Mouse (Mus musculus) kidney, postnatal 0 days (tissue): ENCODE results near the gene Hes2. TPM values are rescaled to one million over a fixed set of nuclear protein-coding genes. Genes with fewer than 3 reads are reported as not detected.
A peak's percentile ranks its signal among the peaks of the same experiment; 100 is the strongest.

Experiments
- ATAC-seq: fragments of 200-750 bp; cut with Nextera tagmentation; replicated peaks from 2 replicates; pipeline ENCODE4 v1.8.0; 2017; ENCODE audit warnings: low read depth, moderate number of reproducible peaks, moderate TSS enrichment, moderate library complexity; ENCODE audit not compliant: low FRiP score
- DNase-seq: peaks from one replicate; pipeline ENCODE4 v3.0.0-alpha.2; 2016; ENCODE audit warnings: low spot score
- H3K27ac ChIP-seq: fragments of 300-500 bp; sonication (generic); 2 replicates; pipeline ENCODE4 v1.5.1; 2014; ENCODE audit warnings: mild to moderate bottlenecking
- H3K27me3 ChIP-seq: fragments of 300-500 bp; sonication (generic); 2 replicates; pipeline ENCODE4 v1.6.1; 2014; ENCODE audit warnings: low read length, mixed read lengths; ENCODE audit not compliant: insufficient read depth
- H3K36me3 ChIP-seq: fragments of 300-500 bp; sonication (generic); 2 replicates; pipeline ENCODE4 v1.6.1; 2014; ENCODE audit warnings: low read length, mixed read lengths; ENCODE audit not compliant: insufficient read depth
- H3K4me1 ChIP-seq: fragments of 300-500 bp; sonication (generic); replicated peaks from 2 replicates; pipeline ENCODE4 v1.6.1; 2014; ENCODE audit warnings: antibody characterized with exemption, low read length, mixed read lengths; ENCODE audit not compliant: insufficient read depth
- H3K4me2 ChIP-seq: fragments of 300-500 bp; sonication (generic); 2 replicates; pipeline ENCODE4 v1.6.1; 2014; ENCODE audit warnings: mild to moderate bottlenecking, low read length, moderate library complexity, mixed read lengths
- H3K4me3 ChIP-seq: fragments of 300-500 bp; sonication (generic); replicated peaks from 2 replicates; pipeline ENCODE4 v1.5.1; 2014; ENCODE audit warnings: low read depth, low read length
- H3K9ac ChIP-seq: fragments of 300-500 bp; sonication (generic); 2 replicates; pipeline ENCODE4 v1.6.1; 2014; ENCODE audit warnings: low read depth, low read length
- H3K9me3 ChIP-seq: fragments of 300-500 bp; sonication (generic); replicated peaks from 2 replicates; pipeline ENCODE4 v1.6.1; 2016; ENCODE audit warnings: low read length, inconsistent platforms, mixed read lengths
- CTCF ChIP-seq: IDR thresholded peaks from 2 replicates; pipeline ENCODE4 v1.5.1; 2016; ENCODE audit warnings: antibody characterized with exemption, low read depth, mild to moderate bottlenecking, moderate library complexity
- WGBS: fragments of 180-500 bp; shearing (Covaris S2); extraction: QIAGEN DNeasy Blood & Tissue Kit; methylation state at CpG from one replicate; pipeline ENCODE4 v1.1.7; 2014; 5-methylcytosine and 5-hydroxymethylcytosine counted together
- polyA plus RNA-seq: library from polyadenylated mRNA; unstranded; fragments of >200 nt; fragmentation: Nextera tagmentation; extraction: Ambion mirVana; gene quantifications from 2 replicates; pipeline ENCODE4 v1.2.1, GENCODE M21; 2015

Gene Hes2
- polyA plus RNA-seq, 1 experiment from 2014 or later: 0.41 TPM

- H3K9ac ChIP-seq: no peak overlapping the region
- no peak overlapping the region for H3K27ac ChIP-seq
- 25% methylated on average over 6 of the region's 6 CpGs for WGBS
- H3K4me3 ChIP-seq: no peak overlapping the region
- DNase-seq (peak; percentile 52), ATAC-seq (no peak)
- H3K4me2 ChIP-seq: no peak overlapping the region
- H3K4me1 ChIP-seq: peaks cover 13% of the 10 kb centered on the region; the same call in 1 of the 2 replicates
- TF ChIP-seq CTCF: peak; percentile 74
- 0 out of 2 replicates have a peak, but pooled peaks cover 6% of the 10 kb centered on the region for H3K27me3 ChIP-seq
- no peaks in the 10 kb centered on the region for H3K36me3 ChIP-seq
- no peaks in the 10 kb centered on the region for H3K9me3 ChIP-seq
These were observed 22.4 kb upstream of the Hes2 start for GRCm38 (mm10) chr4:152136112-152136875.

DNA sequence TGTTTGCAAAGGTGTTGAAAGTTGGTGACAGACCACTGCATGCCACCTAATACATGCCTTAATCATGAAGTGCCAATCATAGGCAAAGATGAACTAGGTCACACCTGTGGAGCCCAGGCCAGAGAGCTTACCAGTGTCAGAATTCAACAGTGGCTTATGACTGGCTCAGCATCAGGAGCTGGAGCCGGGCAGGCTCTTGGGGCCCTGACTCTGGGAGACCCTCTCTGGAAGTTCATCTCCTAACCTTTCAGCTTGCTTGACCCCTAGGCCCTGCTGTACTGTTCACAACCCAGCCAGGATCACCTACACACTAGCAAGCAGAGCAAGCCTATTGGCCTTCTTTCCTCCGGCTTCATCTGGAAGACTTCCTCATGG lies 21.8 kb upstream of the Hes2 start:
- Histone ChIP-seq H3K9ac (no peak overlapping the region), H3K4me2 (no peak overlapping the region), H3K27me3 (0 out of 2 replicates have a peak, but pooled peaks cover 6% of the 10 kb centered on the region), H3K4me1 (peaks cover 13% of the 10 kb centered on the region; the same call in 1 of the 2 replicates), H3K4me3 (no peak overlapping the region), H3K9me3 (no peaks in the 10 kb centered on the region), H3K36me3 (no peaks in the 10 kb centered on the region), H3K27ac (no peak overlapping the region)
- no peak for DNase-seq
- TF ChIP-seq CTCF: no peak
- ATAC-seq: no peak
- 98% methylated on average over 2 of the region's 2 CpGs for WGBS

- Histone ChIP-seq H3K4me3 (peak overlapping the region; percentile 44), H3K4me1 (peaks cover 8% of the 10 kb centered on the region; the same call in 1 of the 2 replicates), H3K27ac (no peak overlapping the region), H3K36me3 (no peaks in the 10 kb centered on the region), H3K4me2 (peak overlapping the region; percentile 78), H3K9ac (no peak overlapping the region), H3K27me3 (no peaks in the 10 kb centered on the region), H3K9me3 (no peaks in the 10 kb centered on the region)
- peak; percentile 93 for DNase-seq
- peak; percentile 88 for ATAC-seq
- 3% methylated on average over 51 of the region's 51 CpGs for WGBS
- TF ChIP-seq CTCF: peak; percentile 91
These were observed 20.0 kb upstream of the Hes2 start for GRCm38 (mm10) chr4:152138497-152139260.

DNA sequence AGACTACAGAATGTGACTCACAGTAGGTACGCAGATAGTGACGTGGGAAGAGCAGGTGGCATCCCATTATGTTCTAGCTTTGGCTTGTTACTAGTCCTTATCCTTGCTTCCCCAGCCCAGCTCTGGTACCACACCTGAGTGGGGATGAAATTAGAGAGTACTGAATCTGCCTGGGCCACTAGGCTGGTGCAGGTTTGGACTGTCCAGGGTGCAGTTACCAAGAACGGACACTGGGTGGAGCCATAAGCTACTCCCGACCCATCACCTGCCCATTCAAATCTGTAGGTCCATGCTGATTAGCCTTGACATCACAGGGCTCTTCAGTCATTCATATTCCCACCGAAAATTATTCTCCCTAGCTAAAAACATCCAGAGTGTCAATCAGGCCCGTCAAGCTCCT lies 18.2 kb upstream of the Hes2 start:
- TF ChIP-seq CTCF: peak; percentile 83
- 31% methylated on average over 6 of the region's 6 CpGs for WGBS
- no peak overlapping the region for H3K4me3 ChIP-seq
- no peak overlapping the region for H3K9ac ChIP-seq
- no peak overlapping the region for H3K27ac ChIP-seq
- peak; percentile 77 for DNase-seq
- H3K36me3 ChIP-seq: no peaks in the 10 kb centered on the region
- H3K27me3 ChIP-seq: no peaks in the 10 kb centered on the region
- peaks cover 8% of the 10 kb centered on the region; the same call in 1 of the 2 replicates for H3K4me1 ChIP-seq
- no peaks in the 10 kb centered on the region for H3K9me3 ChIP-seq
- no peak; the same call in 1 of the 2 replicates for ATAC-seq
- H3K4me2 ChIP-seq: no peak overlapping the region

DNA sequence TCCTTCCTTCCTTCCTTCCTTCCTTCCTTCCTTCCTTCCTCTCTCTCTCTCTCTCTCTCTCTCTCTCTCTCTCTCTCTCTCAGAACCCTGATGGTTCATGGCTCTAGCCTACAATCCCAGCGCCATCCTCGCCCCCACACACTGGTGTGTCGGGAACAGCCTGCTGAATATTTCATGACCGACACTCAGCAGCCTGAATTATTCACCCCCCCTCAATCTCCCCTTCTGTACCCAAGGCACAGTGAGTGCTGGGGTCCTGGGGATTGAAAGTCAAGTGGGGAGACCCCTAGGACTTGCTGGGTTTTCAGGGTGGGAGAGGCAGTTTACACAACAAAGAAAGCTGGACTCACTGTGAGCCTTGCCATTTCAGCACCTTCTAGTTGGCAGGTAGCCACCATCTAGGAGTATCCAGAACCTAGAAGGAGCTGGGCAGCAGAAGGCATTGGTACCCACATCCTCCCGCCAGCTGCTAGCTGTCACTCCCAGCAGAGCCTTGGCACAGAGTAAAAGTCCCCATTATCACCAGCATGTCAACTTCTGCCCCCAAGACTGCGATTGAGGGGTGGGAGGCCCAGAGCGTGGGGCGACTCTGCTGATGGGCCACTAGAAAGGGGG lies 17.0 kb upstream of the Hes2 start:
- peaks cover 6% of the 10 kb centered on the region for H3K4me1 ChIP-seq
- H3K27me3 ChIP-seq: no peaks in the 10 kb centered on the region
- H3K4me3 ChIP-seq: no peak overlapping the region
- 70% methylated on average over 8 of the region's 8 CpGs for WGBS
- TF ChIP-seq CTCF: no peak
- H3K9ac ChIP-seq: no peak overlapping the region
- no peaks in the 10 kb centered on the region for H3K36me3 ChIP-seq
- DNase-seq (no peak), ATAC-seq (no peak)
- no peak overlapping the region for H3K27ac ChIP-seq
- no peak overlapping the region for H3K4me2 ChIP-seq
- H3K9me3 ChIP-seq: no peaks in the 10 kb centered on the region

DNA sequence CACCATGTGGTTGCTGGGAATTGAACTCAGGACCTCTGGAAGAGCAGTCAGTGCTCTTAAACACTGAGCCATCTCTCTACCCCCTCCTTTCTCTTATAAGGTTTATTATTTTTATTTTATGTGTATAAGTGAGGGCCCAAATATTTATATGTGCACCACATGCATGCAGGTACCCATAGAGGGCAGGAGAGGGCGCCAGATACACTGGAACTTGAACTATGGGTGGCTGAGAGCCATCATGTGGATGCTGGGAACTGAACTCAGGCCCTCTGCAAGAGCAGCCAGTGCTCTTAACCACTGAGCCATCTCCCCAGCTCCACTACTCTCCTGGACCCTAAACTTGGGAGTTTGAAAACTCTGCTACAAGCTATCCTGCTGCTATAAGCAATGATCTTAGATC lies 15.0 kb upstream of the Hes2 start:
- 42% methylated on average over 1 of the region's 1 CpGs for WGBS
- Histone ChIP-seq H3K4me1 (peaks cover 2% of the 10 kb centered on the region), H3K4me3 (no peak overlapping the region), H3K4me2 (no peak overlapping the region), H3K36me3 (no peaks in the 10 kb centered on the region), H3K9me3 (no peaks in the 10 kb centered on the region), H3K9ac (no peak overlapping the region), H3K27me3 (no peaks in the 10 kb centered on the region), H3K27ac (no peak overlapping the region)
- TF ChIP-seq CTCF: peak; percentile 38; the same call in 1 of the 2 replicates
- no peak for ATAC-seq
- DNase-seq: no peak
